Mouse (Mus musculus): Measurements from ENCODE around the gene Layn. TPM values are rescaled to one million over a fixed set of nuclear protein-coding genes. Genes with fewer than 3 reads are reported as not detected.
A peak's percentile ranks its signal among the peaks of the same experiment; 100 is the strongest.

The Layn gene
- total RNA-seq, 4 experiments from 2014 or later: 5.0 to 5.5 (median 5.2) TPM

GRCm38 (mm10) chr9:51032785-51033529, 43.9 kb downstream of the Layn start:
- DNase-seq (ENCODE audit: low spot score): no peak

- no peak for DNase-seq (ENCODE audit: low spot score)
Measured at GRCm38 (mm10) chr9:51032291-51032690, 44.6 kb downstream of the Layn start.

- DNase-seq (ENCODE audit: low spot score): no peak
Measured at GRCm38 (mm10) chr9:51031603-51032002, 45.3 kb downstream of the Layn start.

GRCm38 (mm10) chr9:51030147-51030546, 46.7 kb downstream of the Layn start:
- no peak for DNase-seq (ENCODE audit: low spot score)

- DNase-seq (ENCODE audit: low spot score): no peak
Measured at GRCm38 (mm10) chr9:51026952-51027351, 49.9 kb downstream of the Layn start.

- DNase-seq (ENCODE audit: low spot score): no peak
Measured at GRCm38 (mm10) chr9:51021123-51021795, 55.6 kb downstream of the Layn start.

- DNase-seq (ENCODE audit: low spot score): no peak
Measured at GRCm38 (mm10) chr9:51020351-51020750, 56.5 kb downstream of the Layn start.

GRCm38 (mm10) chr9:51019670-51020069, 57.2 kb downstream of the Layn start:
- no peak for DNase-seq (ENCODE audit: low spot score)

GRCm38 (mm10) chr9:51015732-51016131, 61.2 kb downstream of the Layn start:
- DNase-seq (ENCODE audit: low spot score): no peak

GRCm38 (mm10) chr9:51013644-51014043, 63.2 kb downstream of the Layn start:
- no peak for DNase-seq (ENCODE audit: low spot score)

GRCm38 (mm10) chr9:51009656-51009950, 67.3 kb downstream of the Layn start:
- DNase-seq (ENCODE audit: low spot score): no peak

- DNase-seq (ENCODE audit: low spot score): peak; percentile 75
Measured at GRCm38 (mm10) chr9:51008841-51009655, 67.8 kb downstream of the Layn start, which contains the start of gene Sik2. Sik2 (minus strand) TSS chr9:51009073.

- peak; percentile 19 for DNase-seq (ENCODE audit: low spot score)
Measured at GRCm38 (mm10) chr9:51008068-51008840, 68.6 kb downstream of the Layn start.

GRCm38 (mm10) chr9:51007726-51008067, 69.2 kb downstream of the Layn start:
- DNase-seq (ENCODE audit: low spot score): no peak

- DNase-seq (ENCODE audit: low spot score): peak; percentile 70
Measured at GRCm38 (mm10) chr9:51006846-51007245, 70.0 kb downstream of the Layn start.

Small RNA genes within 50 kb of the gene (microRNA-seq; reads per million reads assigned to microRNA genes)
- gene Mir34b (2.2 reads per million), gene Mir34c (95.7 reads per million, percentile 59 among the genes with 10 or more reads in this experiment)

Other genes starting within 250 kb of the Layn start
- gene Ppp2r1b, start 231.8 kb downstream of the Layn start, total RNA-seq (2022): 10 to 100 TPM in 2 of 4 experiments, 1 to 10 TPM in 2; 6.5 to 11.8 (median 9.8) TPM
- 10 to 100 TPM; 22.2 to 28.0 (median 23.6) TPM for gene Sik2, start 68.0 kb downstream of the Layn start, total RNA-seq (2022)
- gene Btg4, start 16.2 kb downstream of the Layn start, total RNA-seq (2022): not detected
- not detected for gene 4833427G06Rik, start 25.0 kb upstream of the Layn start, total RNA-seq (2022)
- gene Gm32742, start 88.4 kb upstream of the Layn start, total RNA-seq (2022): not detected
- under 1 TPM; 0.25 to 0.63 (median 0.39) TPM for gene Pou2af1, start 136.6 kb upstream of the Layn start, total RNA-seq (2022)
- 1 to 10 TPM in 3 of 4 experiments, under 1 TPM in 1; 0.92 to 1.9 (median 1.4) TPM for gene Colca2, start 201.5 kb upstream of the Layn start, total RNA-seq (2022)

All from heart, adult 8-10 months (tissue).